Mouse (Mus musculus) stomach, postnatal 0 days (tissue): Measurements from ENCODE around the gene Atp2b2. TPM values are rescaled to one million over a fixed set of nuclear protein-coding genes. Genes with fewer than 3 reads are reported as not detected.
A peak's percentile ranks its signal among the peaks of the same experiment; 100 is the strongest.

Experiments
- ATAC-seq: fragments of 200-750 bp; cut with Nextera tagmentation; 2 replicates; pipeline ENCODE4 v1.8.0; 2017; ENCODE audit not compliant: low FRiP score, low TSS enrichment
- DNase-seq: peaks from one replicate; pipeline ENCODE4 v3.0.0-alpha.2; 2016; ENCODE audit warnings: low spot score
- H3K27ac ChIP-seq: fragments of 300-500 bp; sonication (generic); replicated peaks from 2 replicates; pipeline ENCODE4 v1.5.1; 2014; ENCODE audit warnings: mild to moderate bottlenecking, control low read depth
- H3K27me3 ChIP-seq: fragments of 300-500 bp; sonication (generic); 2 replicates; pipeline ENCODE4 v1.6.1; 2014; ENCODE audit warnings: low read length; ENCODE audit not compliant: control insufficient read depth, insufficient read depth
- H3K36me3 ChIP-seq: fragments of 300-500 bp; sonication (generic); 2 replicates; pipeline ENCODE4 v1.6.1; 2014; ENCODE audit warnings: low read length, mixed read lengths; ENCODE audit not compliant: control insufficient read depth, insufficient read depth
- H3K4me1 ChIP-seq: fragments of 300-500 bp; sonication (generic); replicated peaks from 2 replicates; pipeline ENCODE4 v1.6.1; 2014; ENCODE audit warnings: antibody characterized with exemption; ENCODE audit not compliant: control insufficient read depth, insufficient read depth
- H3K4me2 ChIP-seq: fragments of 300-500 bp; sonication (generic); replicated peaks from 2 replicates; pipeline ENCODE4 v1.6.1; 2014; ENCODE audit warnings: low read depth, mild to moderate bottlenecking, control low read depth, moderate library complexity
- H3K4me3 ChIP-seq: fragments of 300-500 bp; sonication (generic); 2 replicates; pipeline ENCODE4 v1.5.1; 2014; ENCODE audit warnings: low read depth, low read length, control low read depth
- H3K9ac ChIP-seq: fragments of 300-500 bp; sonication (generic); 2 replicates; pipeline ENCODE4 v1.6.1; 2014; ENCODE audit warnings: mild to moderate bottlenecking, low read length, control low read depth, mixed read lengths
- H3K9me3 ChIP-seq: fragments of 300-500 bp; sonication (generic); 2 replicates; pipeline ENCODE4 v1.6.1; 2016; ENCODE audit warnings: low read length; ENCODE audit not compliant: control insufficient read depth
- CTCF ChIP-seq: IDR thresholded peaks from 2 replicates; pipeline ENCODE4 v1.5.1; 2016; ENCODE audit warnings: antibody characterized with exemption, low read depth, mild to moderate bottlenecking, moderate library complexity
- EP300 ChIP-seq: optimal IDR thresholded peaks from 2 replicates; pipeline ENCODE3; 2016; ENCODE audit warnings: antibody characterized with exemption
- WGBS: fragments of 180-500 bp; shearing (Covaris S2); extraction: QIAGEN DNeasy Blood & Tissue Kit; methylation state at CpG from one replicate; pipeline ENCODE4 v1.1.7; 2014; 5-methylcytosine and 5-hydroxymethylcytosine counted together
- polyA plus RNA-seq: library from polyadenylated mRNA; unstranded; fragments of >200 nt; fragmentation: Nextera tagmentation; extraction: Ambion mirVana; gene quantifications from 2 replicates; pipeline ENCODE4 v1.2.1, GENCODE M21; 2015

Gene Atp2b2
- polyA plus RNA-seq, 1 experiment from 2014 or later = 0.33 TPM

GRCm38 (mm10) chr6:113737318-113738046 lies 304.9 kb downstream of the Atp2b2 start:
- Histone ChIP-seq H3K9me3 (no peaks in the 10 kb centered on the region), H3K27me3 (no peaks in the 10 kb centered on the region), H3K4me3 (no peak overlapping the region), H3K4me1 (peaks cover 4% of the 10 kb centered on the region; the same call in 1 of the 2 replicates), H3K9ac (no peak overlapping the region), H3K36me3 (0 out of 2 replicates have a peak, but pooled peaks cover 9% of the 10 kb centered on the region), H3K4me2 (no peak overlapping the region), H3K27ac (no peak overlapping the region)
- no peak for TF ChIP-seq CTCF
- TF ChIP-seq EP300 = no peak
- DNase-seq (no peak), ATAC-seq (peak; percentile 39; the same call in 1 of the 2 replicates)
- 90% methylated on average over 9 of the region's 9 CpGs for WGBS

- H3K4me2 ChIP-seq = no peak overlapping the region
- 95% methylated on average over 3 of the region's 3 CpGs for WGBS
- no peaks in the 10 kb centered on the region for H3K9me3 ChIP-seq
- no peak overlapping the region for H3K27ac ChIP-seq
- H3K27me3 ChIP-seq = no peaks in the 10 kb centered on the region
- DNase-seq (no peak), ATAC-seq (no peak)
- TF ChIP-seq EP300 (no peak), CTCF (no peak)
- peaks cover 35% of the 10 kb centered on the region for H3K36me3 ChIP-seq
- no peak overlapping the region for H3K9ac ChIP-seq
- H3K4me3 ChIP-seq = no peak overlapping the region
- H3K4me1 ChIP-seq = no peaks in the 10 kb centered on the region
Observed at GRCm38 (mm10) chr6:113731296-113731695, 311.1 kb downstream of the Atp2b2 start.

- TF ChIP-seq EP300 (no peak), CTCF (no peak)
- no peaks in the 10 kb centered on the region for H3K27me3 ChIP-seq
- H3K27ac ChIP-seq = no peak overlapping the region
- 80% methylated on average over 7 of the region's 7 CpGs for WGBS
- no peak overlapping the region for H3K4me2 ChIP-seq
- H3K9me3 ChIP-seq = no peaks in the 10 kb centered on the region
- H3K4me1 ChIP-seq = no peaks in the 10 kb centered on the region
- DNase-seq (no peak), ATAC-seq (no peak)
- H3K9ac ChIP-seq = no peak overlapping the region
- H3K36me3 ChIP-seq = peaks cover 27% of the 10 kb centered on the region
- H3K4me3 ChIP-seq = no peak overlapping the region
Observed at GRCm38 (mm10) chr6:113728181-113728580, 314.2 kb downstream of the Atp2b2 start.

GRCm38 (mm10) chr6:113721061-113721460 lies 321.4 kb downstream of the Atp2b2 start:
- Histone ChIP-seq H3K4me2 (no peak overlapping the region), H3K27ac (no peak overlapping the region), H3K9ac (no peak overlapping the region), H3K36me3 (peaks cover 13% of the 10 kb centered on the region; the same call in 1 of the 2 replicates), H3K9me3 (no peaks in the 10 kb centered on the region), H3K4me1 (no peaks in the 10 kb centered on the region), H3K27me3 (no peaks in the 10 kb centered on the region), H3K4me3 (no peak overlapping the region)
- ATAC-seq = peak; percentile 54
- 63% methylated on average over 4 of the region's 4 CpGs for WGBS
- no peak for TF ChIP-seq EP300
- TF ChIP-seq CTCF = no peak
- DNase-seq = peak; percentile 26

GRCm38 (mm10) chr6:113719878-113720277 lies 322.5 kb downstream of the Atp2b2 start, which contains the start of gene Ghrl:
Gene Ghrl, minus strand, starts transcription at chr6:113719880.
- Histone ChIP-seq H3K9ac (no peak within 1 kb of the TSS), H3K27ac (no peak within 1 kb of the TSS; the same call in 1 of the 2 replicates), H3K4me3 (no peak within 1 kb of the TSS), H3K4me2 (no peak within 1 kb of the TSS), H3K4me1 (no peaks in the 10 kb centered on the region), H3K27me3 (no peaks in the 10 kb centered on the region), H3K9me3 (no peaks in the 10 kb centered on the region), H3K36me3 (peaks cover 19% of the 10 kb centered on the region; the same call in 1 of the 2 replicates)
- no peak for TF ChIP-seq EP300
- TF ChIP-seq CTCF = no peak
- DNase-seq (no peak), ATAC-seq (no peak)
- 56% methylated on average over 3 of the region's 3 CpGs for whole genome bisulfite sequencing

GRCm38 (mm10) chr6:113717541-113717940 lies 324.9 kb downstream of the Atp2b2 start:
- WGBS = 79% methylated on average over 3 of the region's 3 CpGs
- DNase-seq (no peak), ATAC-seq (no peak)
- Histone ChIP-seq H3K4me1 (no peaks in the 10 kb centered on the region), H3K4me2 (no peak overlapping the region), H3K9ac (no peak overlapping the region), H3K36me3 (peaks cover 22% of the 10 kb centered on the region; the same call in 1 of the 2 replicates), H3K9me3 (no peaks in the 10 kb centered on the region), H3K4me3 (no peak overlapping the region), H3K27ac (no peak overlapping the region), H3K27me3 (no peaks in the 10 kb centered on the region)
- TF ChIP-seq CTCF (no peak), EP300 (no peak)
